Mouse (Mus musculus) cerebellum, adult (tissue): ENCODE results near the gene Ercc6l2.

Experiments
- ATAC-seq: cut with Nextera tagmentation; 2 replicates; pipeline ENCODE4 v1.9.2; 2017; ENCODE audit warnings: mild to moderate bottlenecking, moderate library complexity, mixed read lengths; ENCODE audit not compliant: insufficient number of reproducible peaks, low FRiP score, low TSS enrichment

Gene Ercc6l2

DNA sequence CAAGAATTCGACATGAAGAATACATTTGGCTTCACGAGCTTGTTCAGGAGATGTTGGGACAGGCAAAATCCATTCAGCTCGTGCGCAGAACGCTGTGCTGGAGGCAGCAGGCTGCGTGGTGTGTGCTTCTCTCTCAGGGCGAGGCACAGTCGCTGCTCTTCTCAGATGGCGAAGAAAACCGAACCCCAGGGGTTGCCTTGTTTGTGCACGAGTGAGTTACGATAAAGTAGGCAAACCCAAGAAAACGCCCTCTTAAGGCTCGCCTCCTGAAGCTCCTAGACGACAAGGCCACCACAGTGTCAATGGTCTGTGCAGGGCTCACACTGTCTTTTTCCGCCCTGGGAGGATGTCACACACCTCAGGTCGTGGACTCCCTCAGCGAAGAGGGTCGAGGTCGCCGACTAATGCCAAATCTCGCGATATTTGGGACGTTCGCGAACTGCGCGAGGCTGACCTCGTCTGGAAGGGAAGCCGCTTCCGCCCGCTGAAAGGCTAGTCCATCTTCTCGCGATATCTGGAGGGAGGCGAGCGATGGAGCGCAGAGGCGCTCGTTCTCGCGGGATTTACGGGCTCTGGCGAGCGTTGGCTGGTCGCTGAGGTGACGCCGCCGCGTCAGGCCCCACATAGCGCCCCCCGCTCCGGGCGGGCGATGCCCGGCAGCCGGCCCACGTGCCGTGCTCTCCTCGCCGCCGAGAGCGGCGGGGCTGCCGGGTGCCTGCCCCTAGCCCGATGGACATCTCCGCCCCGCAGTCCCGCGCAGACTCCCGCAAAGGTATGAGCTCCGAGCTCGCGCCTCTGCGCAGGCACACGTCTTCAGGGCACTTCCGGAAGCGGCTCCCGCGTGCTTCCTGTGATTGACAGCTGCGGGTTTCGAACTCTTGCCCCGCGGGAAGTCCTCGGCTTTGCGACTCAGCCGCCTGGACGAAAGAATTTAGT lies at the start of gene Ercc6l2:
Ercc6l2 (plus strand) TSS at position 495 of the 936 bp plus-strand sequence.
- peak; percentile 98 for ATAC-seq

DNA sequence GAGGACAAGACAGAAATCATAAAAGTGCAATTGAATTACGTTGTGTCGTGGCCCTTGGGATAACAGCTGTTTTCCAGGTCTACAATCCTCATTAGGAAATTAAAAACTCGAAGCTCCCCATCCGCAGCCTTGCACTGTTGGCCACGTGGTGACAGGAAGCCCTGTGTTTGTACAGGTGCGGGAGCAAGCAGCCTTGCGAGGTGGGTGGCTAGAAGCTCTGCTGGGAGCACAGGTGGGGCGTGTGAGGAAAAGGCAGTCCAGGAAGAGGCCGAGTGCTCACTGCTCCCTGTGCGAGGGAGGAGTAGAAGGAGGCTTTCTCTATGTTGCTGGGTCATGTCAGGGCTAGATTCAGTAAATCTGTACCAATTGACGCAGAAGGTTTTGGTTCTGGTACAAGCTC lies 49.0 kb upstream of the Ercc6l2 start:
- no peak for ATAC-seq

DNA sequence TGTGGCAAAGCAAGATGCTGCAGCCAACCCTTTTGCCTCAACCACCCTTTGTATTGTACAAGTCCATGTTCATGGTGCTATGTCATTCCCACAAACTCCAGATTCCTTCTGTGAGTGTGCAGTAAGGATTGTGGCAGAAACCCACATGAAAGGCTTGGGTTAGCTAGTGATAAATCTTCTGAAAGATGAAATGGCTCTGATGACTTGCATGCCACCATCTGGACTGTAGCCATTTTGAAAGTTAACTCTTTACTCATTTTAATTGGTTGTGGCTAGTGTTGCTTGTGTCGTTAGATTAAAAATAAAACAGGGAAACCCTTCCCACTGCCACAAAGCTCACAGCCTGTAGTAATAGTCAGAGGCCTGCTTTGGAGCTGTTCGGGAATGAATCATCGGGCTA lies 44.0 kb upstream of the Ercc6l2 start:
- ATAC-seq = no peak

DNA sequence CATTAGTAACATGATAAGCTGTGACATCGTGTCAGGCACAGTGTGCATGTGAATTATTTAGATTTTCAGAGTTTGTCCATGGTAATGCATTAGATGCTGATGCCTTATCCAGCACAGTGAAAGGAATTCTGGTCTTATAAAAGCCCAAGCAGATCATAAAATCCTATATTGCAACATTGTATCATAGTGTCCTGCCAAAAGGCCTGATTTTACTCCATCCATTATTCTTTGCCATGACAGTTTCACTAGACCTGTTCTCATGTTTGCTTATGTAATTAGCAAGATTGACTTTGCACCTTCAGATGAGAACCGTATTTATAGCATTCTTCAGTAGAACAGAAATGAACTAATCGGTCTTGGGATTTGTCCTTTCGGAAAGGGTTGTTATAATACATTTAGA lies 36.1 kb upstream of the Ercc6l2 start:
- ATAC-seq = no peak

DNA sequence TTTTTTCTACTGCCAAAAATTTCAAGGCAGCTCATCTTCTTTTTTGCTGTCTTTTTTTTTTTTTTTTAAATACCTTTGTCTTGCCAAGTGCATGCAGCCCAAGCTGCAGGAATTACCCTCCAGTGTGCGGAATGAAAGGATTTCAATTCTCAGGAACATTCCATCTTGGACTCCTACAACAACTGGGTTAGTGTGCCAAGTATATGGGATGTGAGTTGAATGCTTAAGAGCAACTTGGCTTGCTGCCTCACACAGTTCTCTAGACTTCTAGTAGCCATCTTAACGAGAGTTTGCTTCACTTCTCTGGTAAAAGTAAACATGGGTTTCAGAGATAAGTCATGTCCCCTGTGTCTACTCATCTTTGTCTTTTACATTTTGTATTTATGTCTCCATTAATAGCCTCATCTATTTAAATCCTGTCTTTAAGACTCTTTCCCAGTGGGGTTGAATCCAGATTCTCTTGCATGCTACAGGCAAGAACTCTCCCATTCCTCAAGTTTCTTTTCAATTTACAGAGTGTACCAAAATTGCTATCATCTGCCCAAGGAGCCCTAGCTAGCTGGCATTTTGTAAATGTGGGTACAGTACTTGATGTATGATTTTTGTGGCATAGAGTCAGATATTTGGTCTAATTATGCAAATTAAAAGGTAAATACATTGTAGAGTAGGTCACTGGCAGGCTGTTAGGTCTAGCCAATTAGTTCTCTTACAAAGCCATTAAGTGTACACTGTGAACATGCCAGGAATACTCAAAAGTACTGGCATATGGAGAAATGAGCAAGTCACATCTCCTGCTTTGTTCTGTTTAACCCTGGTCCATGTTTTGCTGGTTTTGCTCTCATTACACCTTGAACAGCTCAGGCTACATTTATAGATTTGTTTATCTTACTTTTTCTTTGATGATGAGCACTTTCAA lies 35.4 kb upstream of the Ercc6l2 start:
- no peak for ATAC-seq

DNA sequence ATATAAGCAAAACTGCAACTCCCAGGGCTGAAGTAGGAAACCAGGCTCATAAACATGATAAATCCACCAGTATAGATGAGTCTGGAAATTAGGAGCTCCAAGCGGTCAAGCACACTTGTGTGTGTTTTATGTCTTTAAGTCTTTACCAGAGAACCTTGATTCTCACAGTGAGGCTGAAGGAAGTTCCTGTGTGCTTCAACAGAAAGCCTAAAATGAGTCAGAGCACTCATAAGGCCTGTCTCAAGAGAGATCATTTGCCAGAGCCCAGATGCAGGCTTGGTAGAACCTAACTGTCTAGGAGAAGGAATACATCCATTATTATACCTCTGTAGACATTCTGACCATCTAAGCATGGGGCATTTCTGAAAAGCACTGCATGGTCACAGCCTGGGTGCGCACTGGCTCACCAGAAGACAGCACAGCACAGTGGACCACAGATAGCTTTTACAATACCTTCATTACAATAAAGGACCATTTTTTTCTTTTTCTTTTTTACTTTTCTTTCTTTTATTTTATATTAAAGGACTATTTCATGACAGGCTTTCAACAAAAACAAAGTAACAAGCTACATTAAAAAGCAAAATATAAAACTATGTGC lies 22.7 kb upstream of the Ercc6l2 start:
- ATAC-seq = no peak

DNA sequence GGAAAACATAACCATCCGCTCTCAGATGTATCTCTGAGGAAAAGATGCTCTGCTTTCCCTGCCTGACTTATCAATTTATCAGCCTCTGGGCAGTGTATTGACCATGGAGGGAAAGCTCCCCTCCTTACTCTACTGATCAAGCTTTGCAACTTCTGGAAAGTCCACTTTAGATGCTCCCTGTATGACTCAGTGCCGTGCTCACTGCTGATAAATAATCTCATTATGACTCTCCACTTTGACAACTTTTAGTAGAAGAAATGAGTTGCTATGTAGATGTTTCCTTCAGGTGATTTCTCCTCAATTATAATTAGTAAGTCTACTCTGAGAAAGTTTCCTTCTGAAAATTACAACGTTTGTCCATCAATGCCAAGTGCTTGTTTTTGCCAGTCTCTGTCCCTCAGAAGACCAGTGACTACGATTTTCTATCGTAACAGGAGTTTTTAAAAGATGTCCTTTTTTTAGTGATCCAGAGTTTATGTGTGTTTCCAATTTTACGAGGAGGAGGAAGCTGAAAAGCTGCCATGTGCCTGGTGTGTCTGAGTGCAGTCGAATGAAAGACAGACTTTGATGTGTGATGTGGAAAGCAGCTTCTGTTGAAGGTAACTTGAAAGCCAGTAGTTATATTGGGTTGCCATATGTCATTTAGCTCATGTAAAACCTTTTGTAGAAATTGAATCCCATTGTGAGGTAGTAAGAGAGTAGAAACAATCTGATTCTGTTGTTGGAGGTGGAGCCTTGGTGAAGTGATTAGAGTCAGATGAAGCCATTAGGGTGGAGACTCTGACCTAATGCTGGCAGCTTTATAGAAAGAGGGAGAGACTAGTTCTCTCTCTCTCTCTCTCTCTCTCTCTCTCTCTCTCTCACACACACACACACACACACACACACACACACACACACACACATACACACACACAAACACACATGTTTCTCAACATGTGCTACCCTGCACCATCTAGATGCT lies 21.4 kb upstream of the Ercc6l2 start:
- ATAC-seq = no peak

DNA sequence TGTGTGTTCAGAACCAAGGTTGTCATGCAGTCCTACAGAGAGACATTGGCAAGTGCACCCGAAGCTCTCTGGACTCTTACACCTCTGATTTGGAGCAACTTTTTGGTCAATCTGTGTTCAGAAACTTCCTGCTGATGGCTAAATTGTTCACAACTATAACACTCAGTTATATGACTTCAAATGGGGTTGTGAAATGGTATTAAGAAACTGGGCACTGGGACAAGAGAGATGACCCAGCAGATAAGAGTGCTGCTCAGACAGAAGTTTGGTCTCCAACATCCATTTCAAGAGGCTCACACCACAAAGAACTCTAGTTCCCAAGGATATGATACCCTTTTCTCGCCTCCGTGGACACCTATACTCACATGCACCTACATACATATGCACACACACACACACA lies 16.4 kb upstream of the Ercc6l2 start:
- no peak for ATAC-seq

DNA sequence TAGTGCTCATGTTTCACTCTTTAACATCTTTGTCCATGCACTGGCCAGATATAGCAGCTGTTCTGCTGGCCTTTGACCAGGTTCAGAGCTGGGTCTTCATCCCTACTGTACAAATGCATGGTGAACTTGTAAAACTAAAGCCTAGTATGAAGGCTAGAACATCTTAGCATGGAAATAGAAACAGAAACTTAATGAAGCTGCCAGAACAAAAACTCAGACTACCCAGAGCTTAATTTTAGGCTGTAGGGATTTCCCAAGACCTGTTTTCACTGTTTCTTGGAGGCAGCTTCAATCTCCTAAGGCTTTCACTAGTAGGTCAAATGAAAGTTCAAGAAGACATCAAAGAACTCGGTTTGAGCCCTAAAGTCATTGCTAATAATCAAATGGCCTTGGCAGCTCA lies 15.1 kb upstream of the Ercc6l2 start:
- ATAC-seq = no peak

DNA sequence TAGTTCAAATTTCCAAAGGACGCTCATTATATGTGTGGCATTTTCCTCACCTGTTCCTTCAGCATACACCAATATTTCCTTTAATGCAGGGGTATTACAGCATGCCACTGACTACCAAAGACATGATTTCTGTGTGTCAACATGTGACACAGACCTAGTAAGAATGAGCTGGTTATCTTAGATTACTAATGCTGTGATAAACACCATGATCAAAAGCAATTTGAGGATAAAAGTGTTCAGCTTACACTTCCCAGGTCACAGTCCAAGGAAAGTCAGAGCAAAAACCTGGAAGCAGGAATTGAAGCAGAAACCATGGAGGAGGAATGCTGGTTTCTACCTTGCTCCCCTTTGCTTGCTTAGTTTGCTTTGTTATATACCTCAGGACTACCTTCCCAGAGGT lies 13.8 kb upstream of the Ercc6l2 start:
- no peak for ATAC-seq

DNA sequence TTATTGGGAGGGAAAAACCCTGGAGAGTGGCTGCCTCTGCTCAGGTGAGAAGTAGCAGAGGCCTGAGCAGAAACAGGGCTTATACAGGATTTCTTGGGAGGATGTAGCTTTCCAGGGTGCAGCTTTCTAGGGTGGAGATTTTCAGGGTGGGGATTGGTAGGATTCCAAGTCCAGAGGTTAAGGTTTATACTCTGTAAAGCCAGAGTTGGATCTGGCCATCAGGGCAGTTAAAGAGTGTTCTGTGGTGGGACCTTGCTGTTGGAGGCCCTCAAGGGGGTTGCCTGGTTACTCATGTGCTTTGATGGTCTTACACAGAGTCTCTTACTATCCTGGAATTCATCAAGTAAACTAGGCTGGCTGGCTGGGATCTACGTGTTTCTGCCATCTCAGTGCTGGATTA lies 7.8 kb upstream of the Ercc6l2 start:
- ATAC-seq = no peak

DNA sequence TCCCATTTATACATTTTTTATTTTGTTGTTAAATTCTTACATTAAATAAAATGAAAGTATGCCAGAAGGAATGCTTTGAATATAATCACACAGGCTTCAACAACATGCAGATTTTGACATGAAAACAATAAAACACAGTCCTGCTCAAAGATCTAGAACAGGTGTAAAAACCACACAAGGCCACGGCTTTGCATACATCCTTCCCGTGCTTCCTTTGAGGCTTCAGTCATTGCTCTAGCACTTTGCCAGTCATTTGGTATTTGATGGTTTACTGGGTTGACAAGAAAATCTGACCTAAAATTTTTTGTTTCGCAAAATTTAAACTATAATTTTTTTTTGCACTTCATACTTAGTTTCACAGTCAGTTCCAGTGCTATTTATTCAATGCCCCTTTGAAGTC lies 7.1 kb upstream of the Ercc6l2 start:
- ATAC-seq = no peak

DNA sequence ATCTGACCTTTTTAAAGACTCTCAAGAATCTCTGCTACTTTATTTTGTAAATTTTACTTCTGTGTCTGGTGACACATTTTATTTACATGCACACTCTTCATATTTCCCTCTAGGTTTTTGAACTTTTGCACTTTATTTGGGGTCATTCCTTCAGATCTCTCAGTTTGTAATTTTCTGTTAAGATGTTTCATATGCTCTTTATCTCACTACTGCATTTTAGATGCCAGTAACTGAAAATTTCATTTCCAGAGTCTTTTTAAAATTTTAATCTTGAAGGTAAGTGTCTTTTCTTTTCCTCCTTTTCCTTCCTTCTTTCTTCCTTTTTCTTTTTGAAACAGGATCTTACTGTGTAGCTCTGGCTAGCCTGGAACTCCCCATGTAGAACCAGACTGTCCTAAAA lies 3.6 kb upstream of the Ercc6l2 start:
- ATAC-seq = no peak

DNA sequence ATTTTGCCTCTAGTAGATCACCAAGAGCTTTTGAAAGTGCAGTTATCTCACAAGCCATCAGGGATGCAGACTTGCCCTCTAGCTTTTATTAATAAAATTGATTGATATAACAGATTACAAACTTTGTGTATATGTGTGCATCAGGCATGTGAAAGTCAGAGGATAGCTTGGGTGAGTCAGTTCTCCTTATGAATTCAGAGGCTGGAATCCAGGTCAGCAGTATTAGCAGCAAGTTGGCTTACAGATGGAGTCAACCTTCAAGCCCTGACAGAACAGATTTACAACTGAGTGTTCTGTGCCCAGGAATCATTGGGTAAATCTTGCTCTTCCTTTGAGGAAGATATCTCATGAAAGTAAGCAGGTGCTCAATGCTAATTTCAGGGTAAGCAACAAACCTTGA lies 891 bp downstream of the Ercc6l2 start:
- no peak for ATAC-seq

DNA sequence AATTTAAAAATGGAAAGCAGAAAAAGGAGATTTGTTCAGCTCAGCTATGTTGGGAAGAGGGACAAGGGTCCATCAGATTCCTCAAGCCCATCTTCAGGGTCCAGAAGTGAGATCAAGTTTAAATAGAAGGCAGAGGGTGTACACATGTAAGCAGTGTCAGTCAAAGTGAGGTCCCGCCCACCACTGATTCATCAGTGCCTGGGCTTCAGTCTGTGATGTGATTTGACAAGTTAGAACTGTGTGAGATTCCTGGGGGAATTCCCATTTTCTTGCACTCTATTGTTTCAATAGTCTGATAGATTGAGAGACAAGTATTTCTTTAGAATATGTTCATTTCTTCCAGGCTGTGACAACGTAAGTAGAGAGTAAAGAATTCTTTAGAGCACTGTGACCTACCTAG lies 30.7 kb downstream of the Ercc6l2 start:
- no peak for ATAC-seq

DNA sequence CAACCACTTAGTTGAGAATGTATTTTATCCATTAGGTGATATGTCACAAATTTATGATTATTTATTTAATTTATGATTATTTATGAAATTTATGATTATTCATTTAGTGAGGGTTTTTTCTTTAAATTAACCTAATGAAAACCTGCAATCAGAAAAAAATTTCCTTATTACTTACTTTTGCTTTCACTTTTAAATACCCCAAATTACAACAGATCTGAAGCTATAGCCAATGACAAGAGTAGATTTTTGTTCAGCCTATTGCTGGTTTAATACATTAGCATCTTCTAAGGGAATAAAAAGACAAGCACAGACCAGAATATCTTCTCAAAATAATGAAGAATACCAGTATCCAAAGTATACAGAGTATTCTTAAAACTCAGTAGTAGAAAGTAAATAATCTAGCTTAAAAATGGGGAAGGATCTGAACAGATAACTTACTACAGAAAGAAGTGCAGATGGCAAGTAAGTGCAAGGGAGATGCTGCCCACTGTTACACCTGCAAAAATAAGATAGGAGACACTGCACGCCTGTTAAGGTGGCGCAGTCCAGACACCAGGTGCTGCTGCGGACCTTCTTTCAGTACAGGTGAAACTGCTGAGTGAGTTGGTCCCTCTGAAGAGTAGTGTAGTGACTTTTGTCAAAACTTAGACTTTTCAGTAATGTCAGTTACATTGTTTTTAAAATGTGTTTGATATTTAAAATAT lies 35.4 kb downstream of the Ercc6l2 start:
- no peak for ATAC-seq

DNA sequence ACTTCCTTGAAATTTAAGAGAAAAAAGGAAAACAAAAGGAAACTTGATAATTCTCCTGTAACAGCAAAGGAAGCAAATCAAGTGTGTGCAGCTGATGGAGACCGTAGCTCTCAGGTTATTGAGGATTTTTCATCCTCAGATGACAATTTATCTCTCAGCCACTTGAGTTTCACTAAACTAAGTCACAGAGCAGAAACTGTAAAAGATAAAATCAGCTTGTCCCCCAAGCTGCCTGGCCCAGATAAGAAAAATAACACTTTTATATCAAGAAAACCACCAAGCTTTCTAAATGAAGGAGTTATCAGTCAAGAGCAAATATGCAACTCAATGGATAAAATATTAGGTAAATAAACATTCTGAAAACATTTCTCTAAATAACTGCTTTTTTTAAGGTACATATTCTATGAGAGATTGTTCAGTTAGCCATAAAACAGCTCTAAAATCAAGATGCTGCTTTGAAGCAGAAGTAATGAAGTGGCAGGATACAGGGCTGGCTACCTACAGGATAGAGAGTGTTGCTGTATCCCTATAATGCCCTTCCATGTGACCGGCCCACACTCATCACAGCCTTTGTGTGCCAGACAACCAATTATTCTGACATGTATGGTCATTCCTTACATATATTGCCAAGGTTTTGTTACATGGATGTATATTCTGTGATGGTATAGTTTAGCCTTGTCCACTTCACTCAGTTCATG lies 57.7 kb downstream of the Ercc6l2 start:
- ATAC-seq = no peak

DNA sequence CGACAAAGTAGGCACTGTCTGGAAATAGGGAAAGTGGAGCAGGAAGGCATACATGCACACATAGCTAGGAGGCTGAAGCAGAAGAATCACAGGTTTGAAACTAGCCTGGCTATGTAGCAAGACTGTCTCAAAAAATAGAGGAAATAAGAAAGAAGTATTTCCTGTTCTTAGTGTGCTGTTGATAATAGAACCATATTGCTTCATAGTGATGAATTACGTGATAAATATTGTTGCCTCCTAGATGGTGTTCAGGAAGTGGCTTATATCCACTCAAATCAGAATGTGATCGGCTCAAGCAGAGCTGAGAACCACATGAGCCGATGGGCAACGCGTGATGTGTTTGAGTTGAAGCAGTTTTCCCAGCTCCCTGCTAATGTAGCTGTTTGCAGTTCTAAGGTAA lies 62.1 kb downstream of the Ercc6l2 start:
- ATAC-seq = no peak
